Mouse (Mus musculus) midbrain, embryonic 12.5 days (tissue): Measurements from ENCODE around the gene Gas1. TPM values are rescaled to one million over a fixed set of nuclear protein-coding genes. Genes with fewer than 3 reads are reported as not detected.
A peak's percentile ranks its signal among the peaks of the same experiment; 100 is the strongest.

Experiments
- ATAC-seq: fragments of 200-750 bp; cut with Nextera tagmentation; 2 replicates; pipeline ENCODE4 v1.8.0; 2017; ENCODE audit warnings: low read depth, moderate TSS enrichment, moderate library complexity; ENCODE audit not compliant: low FRiP score
- H3K27ac ChIP-seq: fragments of 300-500 bp; sonication (generic); replicated peaks from 2 replicates; pipeline ENCODE4 v1.5.1; 2016; ENCODE audit warnings: mild to moderate bottlenecking
- H3K27me3 ChIP-seq: fragments of 300-500 bp; sonication (generic); 2 replicates; pipeline ENCODE4 v1.6.1; 2016; ENCODE audit warnings: mild to moderate bottlenecking
- H3K36me3 ChIP-seq: fragments of 300-500 bp; sonication (generic); 2 replicates; pipeline ENCODE4 v1.6.1; 2016
- H3K4me1 ChIP-seq: fragments of 300-500 bp; sonication (generic); 2 replicates; pipeline ENCODE4 v1.6.1; 2016
- H3K4me2 ChIP-seq: fragments of 300-500 bp; sonication (generic); replicated peaks from 2 replicates; pipeline ENCODE4 v1.6.1; 2016; ENCODE audit warnings: mild to moderate bottlenecking, moderate library complexity
- H3K4me3 ChIP-seq: fragments of 300-500 bp; sonication (generic); 2 replicates; pipeline ENCODE4 v1.5.1; 2016; ENCODE audit warnings: mild to moderate bottlenecking
- H3K9ac ChIP-seq: fragments of 300-500 bp; sonication (generic); replicated peaks from 2 replicates; pipeline ENCODE4 v1.6.1; 2016; ENCODE audit warnings: mild to moderate bottlenecking, moderate library complexity
- H3K9me3 ChIP-seq: fragments of 300-500 bp; sonication (generic); 2 replicates; pipeline ENCODE4 v1.6.1; 2016; ENCODE audit warnings: mild to moderate bottlenecking
- WGBS: fragments of 180-500 bp; shearing (Covaris S2); methylation state at CpG from one replicate; pipeline ENCODE4 v1.1.7; 2016; 5-methylcytosine and 5-hydroxymethylcytosine counted together
- polyA plus RNA-seq: library from polyadenylated mRNA; unstranded; fragments of >200 nt; fragmentation: Nextera tagmentation; extraction: Ambion mirVana; gene quantifications from 2 replicates; pipeline ENCODE4 v1.2.1, GENCODE M21; 2016

Gene Gas1
- polyA plus RNA-seq: 121 and 123 TPM in 2 replicates

DNA sequence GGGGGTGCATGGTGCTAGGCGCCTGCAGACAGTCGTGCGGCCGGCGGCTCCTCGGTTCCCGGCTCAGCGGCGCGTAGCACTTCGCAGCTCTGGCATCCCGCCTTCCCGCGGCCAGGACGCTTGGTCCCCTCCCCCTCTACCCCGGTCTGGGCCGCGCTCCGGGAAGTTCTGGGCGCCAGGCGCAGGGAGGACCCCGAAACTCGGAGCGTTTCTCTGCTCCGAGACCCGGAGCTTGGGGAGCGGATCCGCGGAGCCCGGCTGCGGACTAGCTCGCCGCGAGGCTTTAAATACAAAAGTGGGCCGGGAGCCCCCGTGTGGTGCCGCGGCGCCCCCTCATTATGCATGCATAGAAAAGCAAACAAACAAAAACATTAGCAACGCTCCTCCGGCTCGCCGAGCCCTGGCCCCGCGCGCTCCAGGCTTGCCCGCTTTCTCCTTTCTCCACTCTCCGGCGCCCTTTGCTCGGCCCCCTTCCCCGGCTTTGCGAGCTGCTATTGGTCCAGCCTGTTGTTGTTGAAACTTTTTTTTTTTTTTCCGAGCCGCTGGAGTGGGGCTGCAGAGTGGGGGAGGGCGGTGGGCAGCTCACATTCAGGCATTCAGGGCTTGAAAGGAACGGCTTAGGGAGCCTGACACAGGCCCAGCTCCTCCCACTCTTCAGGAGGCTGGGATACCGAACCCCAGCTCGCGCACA is at the start of gene Gas1:
Gene Gas1, minus strand, starts transcription at position 260 of the 691 bp plus-strand sequence.
- H3K36me3 ChIP-seq: no peaks in the 10 kb centered on the region
- peaks cover 14% of the 10 kb centered on the region; the same call in 1 of the 2 replicates for H3K27me3 ChIP-seq
- H3K4me1 ChIP-seq: peaks cover 30% of the 10 kb centered on the region
- peak within 1 kb of the TSS; percentile 99 for H3K27ac ChIP-seq
- peak within 1 kb of the TSS; percentile 98 for H3K9ac ChIP-seq
- ATAC-seq: peak; percentile 92
- H3K9me3 ChIP-seq: no peaks in the 10 kb centered on the region
- under 1% methylated on average over 59 of the region's 59 CpGs for WGBS
- peak within 1 kb of the TSS; percentile 79 for H3K4me2 ChIP-seq
- H3K4me3 ChIP-seq: peak within 1 kb of the TSS; percentile 80

GRCm38 (mm10) chr13:60226251-60226836 is 49.2 kb upstream of the Gas1 start:
- Histone ChIP-seq H3K4me2 (no peak overlapping the region), H3K9ac (no peak overlapping the region)

GRCm38 (mm10) chr13:60225736-60226135 is 48.6 kb upstream of the Gas1 start:
- H3K27ac ChIP-seq: no peak overlapping the region
- H3K4me2 ChIP-seq: no peak overlapping the region
- H3K27me3 ChIP-seq: 0 out of 2 replicates have a peak, but pooled peaks cover 5% of the 10 kb centered on the region
- peaks cover 8% of the 10 kb centered on the region; the same call in 1 of the 2 replicates for H3K4me1 ChIP-seq
- H3K4me3 ChIP-seq: no peak overlapping the region
- no peak for ATAC-seq
- H3K36me3 ChIP-seq: no peaks in the 10 kb centered on the region
- 88% methylated on average over 1 of the region's 1 CpGs for WGBS
- H3K9ac ChIP-seq: no peak overlapping the region
- no peaks in the 10 kb centered on the region for H3K9me3 ChIP-seq

More at GRCm38 (mm10) chr13:60226251-60226836, 49.2 kb upstream of the Gas1 start:
- ATAC-seq: no peak
- peaks cover 8% of the 10 kb centered on the region; the same call in 1 of the 2 replicates for H3K4me1 ChIP-seq
- no peak overlapping the region for H3K4me3 ChIP-seq
- 0 out of 2 replicates have a peak, but pooled peaks cover 5% of the 10 kb centered on the region for H3K27me3 ChIP-seq
- H3K9me3 ChIP-seq: no peaks in the 10 kb centered on the region
- H3K36me3 ChIP-seq: no peaks in the 10 kb centered on the region
- H3K27ac ChIP-seq: no peak overlapping the region
- 59% methylated on average over 9 of the region's 9 CpGs for WGBS

GRCm38 (mm10) chr13:60225276-60225675 is 48.1 kb upstream of the Gas1 start:
- Histone ChIP-seq H3K4me2 (no peak overlapping the region), H3K4me3 (no peak overlapping the region), H3K27me3 (0 out of 2 replicates have a peak, but pooled peaks cover 5% of the 10 kb centered on the region), H3K36me3 (no peaks in the 10 kb centered on the region), H3K9ac (no peak overlapping the region), H3K4me1 (peaks cover 8% of the 10 kb centered on the region; the same call in 1 of the 2 replicates), H3K27ac (no peak overlapping the region), H3K9me3 (no peaks in the 10 kb centered on the region)
- 92% methylated on average over 5 of the region's 5 CpGs for WGBS
- no peak for ATAC-seq

DNA sequence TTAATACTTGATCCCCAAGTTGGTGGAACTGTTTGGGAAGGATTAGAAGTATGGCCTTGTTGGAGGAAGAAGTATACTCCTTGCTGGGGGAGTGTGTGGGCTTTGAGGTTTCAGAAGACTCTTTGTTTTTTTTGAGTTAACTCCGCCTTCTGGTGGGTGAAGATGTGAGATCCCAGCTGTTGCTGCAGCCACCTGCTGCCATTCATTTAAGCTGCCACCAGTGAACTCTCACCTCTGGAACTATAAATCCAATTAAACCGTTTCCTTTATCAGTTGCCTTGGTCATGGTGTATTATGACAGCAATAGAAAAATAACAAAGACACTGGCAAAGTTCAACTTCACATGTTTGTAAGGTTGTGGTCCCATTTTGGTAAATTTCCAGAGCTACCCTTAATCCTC is 46.6 kb upstream of the Gas1 start:
- Histone ChIP-seq H3K4me1 (peaks cover 8% of the 10 kb centered on the region; the same call in 1 of the 2 replicates), H3K36me3 (no peaks in the 10 kb centered on the region), H3K9ac (no peak overlapping the region), H3K27me3 (0 out of 2 replicates have a peak, but pooled peaks cover 5% of the 10 kb centered on the region), H3K9me3 (no peaks in the 10 kb centered on the region), H3K27ac (no peak overlapping the region), H3K4me3 (no peak overlapping the region), H3K4me2 (no peak overlapping the region)
- 50% methylated on average over 2 of the region's 2 CpGs for WGBS
- ATAC-seq: no peak

DNA sequence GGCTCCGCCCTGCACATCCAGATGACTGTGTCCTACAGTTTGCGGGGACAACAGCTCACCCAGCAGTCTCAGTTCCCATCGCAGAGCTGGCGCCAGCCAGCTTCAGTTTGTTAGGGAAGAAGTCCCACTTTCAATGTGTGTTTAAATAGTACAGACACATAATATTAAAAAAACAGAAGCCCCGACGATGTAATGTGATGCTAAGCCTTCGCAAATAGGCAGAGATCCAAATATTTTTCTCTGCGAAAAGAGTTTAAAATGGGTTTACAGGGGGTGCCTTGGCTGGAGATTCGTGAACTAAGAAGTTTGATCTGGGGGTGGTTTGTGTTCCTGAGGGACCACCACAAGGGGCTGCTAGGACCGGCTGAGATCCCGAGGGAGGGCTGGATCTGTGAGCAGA is 45.2 kb upstream of the Gas1 start:
- H3K9me3 ChIP-seq: no peaks in the 10 kb centered on the region
- no peak overlapping the region for H3K9ac ChIP-seq
- ATAC-seq: no peak
- no peaks in the 10 kb centered on the region for H3K36me3 ChIP-seq
- no peak overlapping the region for H3K4me3 ChIP-seq
- H3K4me2 ChIP-seq: no peak overlapping the region
- H3K27me3 ChIP-seq: no peaks in the 10 kb centered on the region
- WGBS: 82% methylated on average over 11 of the region's 11 CpGs
- H3K27ac ChIP-seq: no peak overlapping the region
- H3K4me1 ChIP-seq: peaks cover 8% of the 10 kb centered on the region; the same call in 1 of the 2 replicates

DNA sequence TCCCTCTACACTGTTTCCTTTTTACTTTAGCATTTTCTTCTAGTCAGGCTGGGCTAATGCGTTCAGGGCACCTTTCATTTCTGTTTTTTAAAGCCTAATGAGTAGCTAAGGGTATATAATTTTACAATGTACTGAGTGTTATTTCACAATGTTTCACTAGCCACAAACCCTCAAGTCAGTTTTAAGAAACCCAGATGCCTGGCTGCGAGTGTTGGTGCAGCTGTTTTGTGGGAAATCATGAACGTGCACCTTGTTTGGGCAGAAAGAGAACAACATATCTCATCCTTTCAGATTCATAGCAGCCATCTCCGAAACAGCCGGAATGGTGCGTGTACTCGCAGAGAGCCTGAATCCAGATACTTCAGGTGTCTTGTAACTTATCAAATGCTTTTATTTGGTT is 36.7 kb upstream of the Gas1 start:
- no peak for ATAC-seq
- WGBS: 92% methylated on average over 7 of the region's 7 CpGs
- H3K4me1 ChIP-seq: no peaks in the 10 kb centered on the region
- H3K4me2 ChIP-seq: no peak overlapping the region
- no peaks in the 10 kb centered on the region for H3K36me3 ChIP-seq
- no peak overlapping the region for H3K9ac ChIP-seq
- no peak overlapping the region for H3K27ac ChIP-seq
- H3K9me3 ChIP-seq: no peaks in the 10 kb centered on the region
- no peaks in the 10 kb centered on the region for H3K27me3 ChIP-seq
- no peak overlapping the region for H3K4me3 ChIP-seq

DNA sequence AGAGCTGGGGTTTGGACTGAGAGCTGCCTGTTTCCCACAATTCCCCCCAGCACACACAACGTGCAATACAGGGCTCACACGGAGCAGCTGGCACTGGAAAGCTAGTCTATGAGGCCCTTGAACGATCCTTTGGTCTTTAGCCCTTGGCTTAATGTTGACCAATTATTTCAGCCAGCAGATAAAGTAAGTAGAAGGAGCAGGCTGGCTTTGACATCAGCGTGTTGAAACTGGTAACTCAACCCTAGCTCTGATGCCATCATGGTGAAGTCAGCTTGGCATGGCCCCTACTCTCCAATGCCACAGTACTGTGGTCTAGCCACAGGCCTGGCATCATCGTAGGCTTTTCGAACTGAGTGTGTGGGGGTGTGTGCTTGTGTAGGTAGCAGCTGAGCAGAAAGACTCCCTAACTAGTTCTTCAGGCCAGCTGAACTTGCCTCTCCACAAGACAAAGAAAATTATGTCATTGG is 30.0 kb upstream of the Gas1 start:
- ATAC-seq: no peak
- Histone ChIP-seq H3K36me3 (no peaks in the 10 kb centered on the region), H3K4me3 (no peak overlapping the region), H3K4me1 (no peaks in the 10 kb centered on the region), H3K9me3 (peaks cover 3% of the 10 kb centered on the region; the same call in 1 of the 2 replicates), H3K9ac (no peak overlapping the region), H3K27me3 (no peaks in the 10 kb centered on the region), H3K4me2 (no peak overlapping the region), H3K27ac (no peak overlapping the region)
- WGBS: 89% methylated on average over 6 of the region's 6 CpGs

- Histone ChIP-seq H3K4me1 (no peaks in the 10 kb centered on the region), H3K27me3 (no peaks in the 10 kb centered on the region), H3K9ac (no peak overlapping the region), H3K36me3 (no peaks in the 10 kb centered on the region), H3K9me3 (peaks cover 3% of the 10 kb centered on the region; the same call in 1 of the 2 replicates), H3K4me3 (no peak overlapping the region), H3K27ac (no peak overlapping the region), H3K4me2 (no peak overlapping the region)
- WGBS: 92% methylated on average over 6 of the region's 6 CpGs
- ATAC-seq: no peak
These were observed 27.6 kb upstream of the Gas1 start for GRCm38 (mm10) chr13:60204746-60205145.

GRCm38 (mm10) chr13:60193273-60193672 is 16.1 kb upstream of the Gas1 start:
- WGBS: 75% methylated on average over 6 of the region's 6 CpGs

DNA sequence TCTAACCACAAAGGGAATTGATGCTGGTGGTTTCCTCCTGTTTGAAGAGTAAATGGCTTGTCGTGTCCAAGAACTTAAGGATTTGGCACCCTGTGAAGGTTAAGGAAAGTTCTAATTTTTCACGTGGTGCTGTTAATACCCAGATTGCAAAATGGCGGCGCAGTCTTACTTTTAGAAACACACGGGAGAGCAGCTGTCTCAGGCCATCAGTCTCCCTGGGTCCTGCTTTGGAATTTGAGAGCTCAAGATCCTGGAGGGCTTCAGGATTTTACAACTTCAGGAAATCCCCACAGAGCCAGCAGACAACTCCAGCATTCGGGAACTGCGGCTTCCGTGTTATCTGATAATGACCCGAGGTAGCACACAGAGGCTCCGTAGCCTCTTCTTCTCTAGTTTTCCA is 12.8 kb upstream of the Gas1 start:
- H3K4me3 ChIP-seq: no peak overlapping the region

More at GRCm38 (mm10) chr13:60193273-60193672, 16.1 kb upstream of the Gas1 start:
- Histone ChIP-seq H3K27me3 (no peaks in the 10 kb centered on the region), H3K4me3 (no peak overlapping the region), H3K9ac (no peak overlapping the region), H3K27ac (no peak overlapping the region), H3K4me2 (no peak overlapping the region), H3K36me3 (no peaks in the 10 kb centered on the region), H3K9me3 (no peaks in the 10 kb centered on the region), H3K4me1 (no peaks in the 10 kb centered on the region)
- ATAC-seq: no peak

DNA sequence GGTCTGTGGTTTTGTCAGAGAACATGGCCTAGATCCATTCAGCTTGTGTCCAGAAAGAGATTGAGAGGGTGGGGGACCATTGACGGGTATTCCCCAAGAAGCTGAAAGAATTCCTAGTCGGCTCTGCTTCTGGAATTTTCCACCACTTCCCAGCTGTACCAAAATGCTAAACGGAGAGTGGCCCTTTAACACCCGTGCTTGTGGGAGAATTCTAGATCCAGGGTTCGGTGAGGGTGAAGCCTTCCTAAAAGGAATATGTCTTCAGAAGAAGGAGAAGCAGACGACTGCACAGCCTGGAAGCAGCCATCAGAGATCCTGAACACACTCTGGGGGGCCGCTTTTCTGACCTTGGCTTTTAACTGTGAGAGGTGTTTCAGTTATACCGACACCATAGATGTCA is 11.8 kb upstream of the Gas1 start:
- H3K9ac ChIP-seq: no peak overlapping the region
- no peak overlapping the region for H3K4me3 ChIP-seq
- no peak for ATAC-seq
- H3K27me3 ChIP-seq: no peaks in the 10 kb centered on the region
- no peaks in the 10 kb centered on the region for H3K9me3 ChIP-seq
- 86% methylated on average over 8 of the region's 8 CpGs for WGBS
- H3K4me2 ChIP-seq: no peak overlapping the region
- no peak overlapping the region for H3K27ac ChIP-seq
- H3K4me1 ChIP-seq: no peaks in the 10 kb centered on the region
- H3K36me3 ChIP-seq: no peaks in the 10 kb centered on the region

More for the DNA sequence above, 12.8 kb upstream of the Gas1 start:
- ATAC-seq: no peak
- Histone ChIP-seq H3K4me2 (no peak overlapping the region), H3K36me3 (no peaks in the 10 kb centered on the region), H3K9me3 (no peaks in the 10 kb centered on the region), H3K9ac (no peak overlapping the region), H3K27me3 (no peaks in the 10 kb centered on the region), H3K4me1 (no peaks in the 10 kb centered on the region), H3K27ac (no peak overlapping the region)
- 80% methylated on average over 10 of the region's 10 CpGs for WGBS
